Mouse (Mus musculus) neutrophil, adult 5-6 weeks (primary cell): ENCODE results near the gene Urb1. TPM values are rescaled to one million over a fixed set of nuclear protein-coding genes. Genes with fewer than 3 reads are reported as not detected.
"Not testable (repeated sequence)": the region's sequence is repeated elsewhere in the genome, so short reads cannot be mapped to it uniquely, and the experiment has no call there.

Experiments
- ATAC-seq: fragments of 151-379, 151-347 bp; 2 replicates; pipeline ENCODE4 v1.8.0; 2017; ENCODE audit warnings: mild to moderate bottlenecking, moderate TSS enrichment; ENCODE audit not compliant: insufficient number of reproducible peaks, poor library complexity, low FRiP score, severe bottlenecking; ENCODE audit errors: extremely low read depth
- total RNA-seq: library from RNA; stranded (forward); fragments of 200-1000 nt; gene quantifications from 2 replicates; pipeline ENCODE4 v1.2.3, GENCODE M21; 2017

Gene Urb1
- total RNA-seq, 1 experiment from 2014 or later = 11.6 TPM

DNA sequence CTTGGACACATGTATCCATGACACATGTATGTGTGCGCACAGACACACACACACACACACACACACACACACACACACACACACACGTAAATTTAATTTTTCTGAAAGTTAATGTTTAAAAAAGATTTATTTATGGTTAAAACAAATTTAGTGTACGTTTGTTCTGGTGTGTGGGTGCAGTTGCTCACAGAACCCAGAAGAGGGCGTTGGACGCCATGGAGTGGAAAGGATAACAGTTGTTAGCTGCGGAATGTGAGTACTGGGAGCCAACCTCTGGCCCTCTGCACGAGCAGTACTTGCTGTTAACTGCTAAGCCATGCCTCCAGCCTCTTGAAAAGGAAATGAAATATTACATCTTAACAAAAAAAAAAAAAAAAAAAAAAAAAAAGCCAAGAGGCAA, 16.2 kb upstream of the Urb1 start, which contains the start of gene Eva1c:
Gene Eva1c, plus strand, starts transcription at position 263 of the 400 bp plus-strand sequence.
- no peak for ATAC-seq

DNA sequence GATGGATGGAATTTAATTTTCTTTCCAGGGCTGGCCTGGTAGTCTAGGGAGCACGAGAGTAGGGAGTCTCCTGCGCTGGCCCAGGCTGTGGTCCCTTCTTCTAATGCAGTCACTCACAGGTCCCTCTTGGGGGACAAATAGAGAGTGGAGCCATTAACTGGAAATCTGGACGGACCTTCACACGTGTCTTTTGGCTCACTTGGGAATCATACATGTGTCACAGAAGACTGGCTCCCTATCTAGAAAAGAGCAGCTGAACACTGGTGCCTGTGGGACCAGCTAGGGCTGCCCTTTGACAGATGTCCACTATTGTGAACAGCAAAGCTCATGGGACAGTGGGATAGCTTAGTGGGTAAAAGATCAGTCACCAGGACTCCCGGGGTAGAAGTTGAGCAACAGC, 15.8 kb upstream of the Urb1 start:
- no peak for ATAC-seq

DNA sequence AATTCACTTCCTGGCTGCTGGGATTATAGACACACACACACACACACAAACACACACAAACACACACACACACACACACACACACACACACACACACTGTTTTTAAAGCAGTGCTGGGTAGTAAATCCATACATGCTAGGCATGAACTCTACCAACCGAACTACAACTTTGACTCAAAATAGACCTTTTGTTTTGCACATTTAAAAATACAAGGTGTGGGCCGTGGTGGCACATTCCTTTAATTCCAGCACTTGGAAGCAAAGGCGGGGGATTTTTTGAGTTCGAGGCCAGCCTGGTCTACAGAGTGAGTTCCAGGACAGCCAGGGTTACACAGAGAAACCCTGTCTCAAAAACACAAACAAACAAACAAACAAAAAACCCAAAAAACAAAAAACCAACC, 13.8 kb upstream of the Urb1 start:
- not testable (repeated sequence) for ATAC-seq

DNA sequence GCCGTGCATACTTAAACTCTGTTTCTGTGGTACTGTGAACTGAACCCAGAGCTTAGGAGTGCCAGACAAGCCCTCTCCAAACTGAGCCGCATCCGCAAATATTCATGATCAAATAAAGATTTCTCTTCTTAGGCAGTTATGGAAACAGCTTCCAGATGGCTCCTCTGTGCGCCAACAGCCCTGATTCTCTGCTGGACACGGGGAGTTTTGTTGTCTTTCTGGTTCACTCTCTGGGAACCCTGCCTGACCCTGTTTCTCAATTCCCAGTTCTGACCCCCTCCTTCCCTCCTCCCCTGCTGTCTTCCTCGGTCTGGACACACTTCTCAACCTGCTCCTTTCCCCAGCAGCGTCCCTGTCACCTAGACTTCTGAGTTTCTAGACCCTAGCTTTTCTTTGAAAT, 12.8 kb upstream of the Urb1 start:
- ATAC-seq = 0 out of 2 replicates have a peak, but pooled peaks have one; percentile 1

DNA sequence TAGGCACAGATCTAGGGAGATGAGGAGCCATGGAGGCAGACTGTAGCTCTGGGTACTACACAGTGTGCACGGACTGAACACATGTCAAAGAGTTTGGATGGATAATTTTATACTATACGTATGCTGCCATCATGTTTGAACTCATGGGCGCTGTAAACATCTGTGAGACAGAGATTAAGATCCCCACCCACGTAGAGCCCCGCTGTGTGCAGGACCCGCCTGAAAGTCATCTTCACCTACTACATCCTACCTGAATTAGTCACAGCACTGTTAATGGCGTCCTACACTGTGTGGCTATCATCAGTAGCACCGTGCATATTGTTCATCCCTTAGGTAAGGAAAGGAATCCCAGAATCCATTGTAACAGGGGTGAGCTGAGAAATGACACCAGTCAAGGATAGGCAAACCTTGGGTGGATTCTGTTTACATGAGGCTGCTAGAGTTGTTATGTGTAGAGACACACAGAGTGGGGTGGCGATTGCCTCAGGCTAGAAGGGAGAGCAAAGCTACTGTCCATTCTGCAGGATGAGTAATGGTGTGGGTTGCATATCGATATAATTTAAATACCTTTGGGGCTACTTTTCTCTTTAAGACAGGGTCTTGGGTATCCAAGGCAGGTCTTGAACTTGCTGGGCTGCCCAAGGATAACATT, 12.2 kb upstream of the Urb1 start:
- no peak for ATAC-seq

DNA sequence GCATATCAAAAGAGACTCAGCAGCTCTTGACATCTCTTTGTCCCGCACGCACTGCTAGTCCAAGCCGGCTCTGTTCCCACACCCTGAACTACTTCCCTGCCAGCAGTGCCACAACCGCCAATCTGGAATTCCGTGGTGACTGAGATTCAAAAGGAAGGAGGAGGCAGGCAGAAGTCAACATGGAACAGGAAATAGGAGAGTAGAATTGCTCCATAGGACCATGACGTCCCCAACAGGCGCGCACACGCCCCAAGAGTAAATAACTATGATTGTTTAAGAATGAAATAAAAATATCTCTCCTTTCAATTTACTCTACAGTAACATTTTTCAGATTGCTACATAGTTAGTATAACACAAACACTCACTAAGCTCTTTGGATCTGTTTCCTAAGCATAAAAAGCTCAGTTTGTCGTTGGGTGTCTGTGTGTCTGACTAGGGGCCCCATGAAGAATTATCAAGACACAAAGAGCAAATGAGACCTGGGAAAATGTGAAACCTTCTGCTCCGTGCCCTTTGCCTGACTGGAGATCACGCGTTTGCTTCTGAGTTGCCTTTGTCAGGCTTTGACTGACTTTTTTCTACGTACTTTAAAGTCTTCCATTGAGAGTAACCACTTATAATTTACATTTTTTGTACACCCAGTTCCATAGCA, 11.0 kb upstream of the Urb1 start:
- no peak for ATAC-seq

DNA sequence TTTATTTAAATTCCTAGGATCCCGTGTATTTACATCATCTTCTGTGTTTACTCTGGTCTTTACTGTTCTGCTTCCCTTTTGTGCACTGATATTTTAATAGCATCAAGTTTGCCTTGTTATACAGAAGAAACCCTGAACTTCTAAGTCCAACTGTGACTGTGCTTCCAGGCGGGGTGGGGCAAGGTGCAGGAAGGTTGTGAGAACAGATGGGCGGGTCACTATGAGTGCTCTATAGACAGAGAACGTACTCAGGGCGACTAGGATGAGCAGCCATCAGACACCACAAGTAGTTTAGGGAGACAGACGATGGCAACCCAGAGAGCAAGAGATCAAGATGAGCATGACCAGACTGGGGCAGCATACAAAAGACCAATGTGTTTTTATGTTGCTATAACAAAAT, 10.1 kb upstream of the Urb1 start:
- ATAC-seq = no peak

DNA sequence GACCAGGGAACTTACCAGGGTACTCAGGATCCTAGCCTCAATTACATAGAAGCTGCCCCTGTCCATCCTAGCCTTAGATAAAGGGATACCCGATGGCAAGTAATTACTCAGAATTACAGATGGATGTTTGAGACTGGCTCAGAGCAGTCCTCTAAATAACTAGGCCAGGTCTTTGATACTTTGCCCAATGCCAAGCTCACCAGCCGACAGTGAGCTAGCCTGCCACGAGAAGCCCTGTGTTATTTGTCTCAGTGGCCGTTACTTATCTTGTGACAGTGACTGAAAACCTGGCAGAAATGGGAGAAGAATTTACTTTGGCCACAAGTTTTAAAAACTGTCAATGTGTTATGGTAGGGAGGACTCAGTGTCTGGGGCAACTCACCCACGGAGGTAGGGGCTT, 1.9 kb upstream of the Urb1 start:
- ATAC-seq = no peak

DNA sequence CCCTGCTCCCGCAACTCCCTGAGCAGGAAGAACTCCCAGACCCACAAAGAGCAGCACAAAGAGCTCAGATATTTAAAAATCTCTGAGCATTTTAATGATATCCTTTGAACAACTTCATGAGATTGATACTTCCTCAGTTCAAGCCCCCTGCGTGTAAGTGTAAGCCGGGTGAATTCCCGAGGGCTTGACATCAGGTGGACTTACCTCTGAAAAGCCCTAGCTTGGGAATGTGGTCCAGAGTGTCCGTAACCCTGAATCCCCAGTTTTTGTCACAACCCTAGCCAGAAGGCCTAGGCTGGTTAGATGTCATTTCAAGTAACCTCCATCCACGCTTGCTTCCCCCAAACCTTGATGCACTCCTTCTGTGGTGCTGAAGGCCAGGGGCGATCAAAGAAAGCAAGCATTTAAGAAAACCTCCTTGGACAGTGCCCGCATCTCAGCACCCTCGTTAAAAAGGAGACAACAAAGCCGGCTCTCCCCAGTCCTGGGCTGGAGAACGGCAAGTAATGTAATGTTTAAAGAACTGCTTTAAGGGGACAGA, 573 bp upstream of the Urb1 start:
- no peak for ATAC-seq

DNA sequence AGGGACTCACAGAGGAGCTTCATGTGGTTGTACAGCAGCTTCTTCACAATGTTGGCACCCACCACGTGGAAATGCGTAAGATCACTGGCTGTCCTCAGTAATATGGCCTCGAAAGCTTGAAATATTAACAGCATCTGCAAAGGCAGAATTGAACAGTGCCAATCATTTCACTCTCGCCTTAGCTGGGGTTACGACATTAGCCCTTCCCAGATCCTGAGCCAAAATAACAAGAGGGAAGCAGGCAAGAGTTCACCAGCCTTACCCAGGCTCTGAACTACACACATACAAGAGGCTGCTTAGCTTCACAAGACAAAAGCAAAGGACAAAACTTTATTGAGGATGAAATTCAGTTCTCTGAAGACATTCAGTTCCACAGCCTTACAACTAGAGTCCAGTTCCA, 5.7 kb downstream of the Urb1 start:
- no peak for ATAC-seq

DNA sequence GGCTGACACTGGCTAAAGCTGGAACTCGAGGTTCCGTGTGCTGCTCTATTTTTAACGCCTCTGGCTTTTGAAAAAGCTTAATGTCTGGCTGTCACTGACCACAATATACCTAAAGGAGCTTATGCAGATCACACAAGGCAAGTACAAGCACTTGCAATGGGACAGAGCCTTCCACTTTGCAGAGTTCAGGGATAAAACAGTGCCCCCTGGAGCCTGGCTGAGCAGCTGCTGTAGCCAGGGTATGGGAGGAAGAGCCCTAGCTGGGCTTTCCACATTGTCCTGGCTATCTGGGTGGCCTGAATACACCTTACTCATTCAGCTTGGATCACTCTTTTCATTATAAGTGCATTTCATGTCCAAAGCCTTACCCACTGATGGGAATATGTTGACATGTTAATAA, 8.3 kb downstream of the Urb1 start:
- no peak for ATAC-seq

DNA sequence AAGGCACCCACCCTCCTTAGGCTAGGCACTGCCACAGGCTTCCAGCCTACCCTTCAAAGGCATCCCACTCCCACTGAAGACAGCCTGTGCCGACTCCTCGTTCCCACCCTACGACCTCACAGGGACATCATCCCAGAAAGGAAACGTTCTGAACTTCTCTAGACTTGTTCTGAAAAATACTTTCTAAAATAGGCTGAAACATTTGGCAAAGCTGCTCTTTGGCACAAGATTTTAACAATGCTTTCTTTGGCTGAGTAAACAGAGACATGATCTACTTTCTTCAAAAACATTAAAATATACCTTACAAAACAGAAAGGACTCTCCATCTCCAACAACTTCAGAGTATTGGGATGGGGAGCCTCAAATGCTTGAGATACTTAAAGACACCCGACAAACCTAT, 9.0 kb downstream of the Urb1 start:
- ATAC-seq = no peak

DNA sequence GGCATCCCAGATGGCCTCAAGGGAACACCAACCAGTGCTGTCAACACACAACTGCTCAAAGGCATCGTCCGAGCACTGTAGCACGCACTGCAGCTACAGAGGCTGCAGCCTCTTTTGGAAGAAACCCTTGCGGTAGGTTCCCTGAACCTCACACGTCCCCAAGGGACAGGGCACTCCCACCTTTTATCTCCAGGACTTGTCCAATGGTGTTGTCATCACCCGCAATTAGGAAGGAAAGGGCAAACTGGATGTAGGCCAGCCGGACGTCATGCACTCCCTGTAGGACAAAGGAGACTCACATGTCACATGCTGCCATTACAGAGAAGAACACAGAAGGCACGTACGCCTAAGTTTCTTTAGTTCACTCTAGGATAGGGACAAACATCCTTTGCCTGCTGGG, 10.4 kb downstream of the Urb1 start:
- no peak for ATAC-seq

DNA sequence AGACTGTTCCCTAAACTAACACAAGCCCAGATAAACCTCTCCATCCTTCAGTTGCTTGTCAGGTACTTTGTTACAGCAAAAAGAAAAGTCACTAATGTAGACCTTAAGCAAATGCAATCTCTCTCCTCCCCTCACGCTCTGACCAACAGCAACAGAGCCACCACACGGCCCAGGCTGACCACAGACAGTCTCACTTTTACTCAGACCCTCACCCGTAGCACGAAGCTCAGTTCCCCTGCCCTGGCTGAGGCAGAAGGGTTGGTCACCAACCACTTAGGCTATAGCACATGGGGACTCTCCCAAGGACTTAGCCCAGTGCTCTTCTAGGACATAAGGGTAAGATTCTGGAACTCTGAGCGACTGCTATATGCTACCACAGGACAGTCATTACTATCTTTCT, 11.4 kb downstream of the Urb1 start:
- ATAC-seq = no peak

DNA sequence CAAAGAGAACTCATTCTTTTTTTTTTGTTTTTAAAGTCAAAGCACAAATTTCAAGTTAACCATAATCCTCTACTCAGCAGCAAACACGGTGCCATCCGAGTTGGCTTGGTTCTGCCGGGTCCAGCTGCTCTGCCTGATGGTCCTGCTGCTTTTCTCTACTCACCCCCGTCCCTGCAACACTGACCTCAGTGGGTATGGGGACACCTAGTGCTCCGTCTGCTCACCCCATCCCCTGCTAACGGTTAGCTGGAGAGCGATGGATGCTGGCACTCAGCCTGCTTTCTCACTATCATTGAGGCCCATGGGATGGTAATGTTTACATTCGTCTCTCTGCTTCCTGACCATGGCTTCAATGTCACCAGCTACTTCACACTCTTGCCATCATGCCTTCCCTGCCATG, 11.8 kb downstream of the Urb1 start:
- no peak for ATAC-seq

DNA sequence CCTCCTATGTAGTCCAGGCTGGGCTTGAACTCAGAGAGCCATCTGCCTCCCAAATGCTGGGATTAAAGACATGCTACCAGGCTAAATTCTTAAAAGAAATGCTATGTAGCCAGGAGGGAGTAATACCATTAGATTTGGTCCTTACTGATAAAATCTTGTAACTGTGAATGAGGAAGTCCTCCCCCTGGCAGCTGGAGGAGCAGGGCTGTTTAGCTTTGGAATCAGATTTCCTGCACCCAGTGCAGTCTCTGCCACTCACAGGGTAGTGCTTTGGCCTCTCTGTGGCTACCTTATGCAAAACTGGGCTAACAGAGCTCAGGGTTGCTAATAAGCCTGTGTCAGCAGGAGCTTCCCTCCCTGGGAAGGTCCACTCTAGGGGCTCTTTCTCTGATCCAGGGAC, 15.5 kb downstream of the Urb1 start:
- ATAC-seq = no peak

DNA sequence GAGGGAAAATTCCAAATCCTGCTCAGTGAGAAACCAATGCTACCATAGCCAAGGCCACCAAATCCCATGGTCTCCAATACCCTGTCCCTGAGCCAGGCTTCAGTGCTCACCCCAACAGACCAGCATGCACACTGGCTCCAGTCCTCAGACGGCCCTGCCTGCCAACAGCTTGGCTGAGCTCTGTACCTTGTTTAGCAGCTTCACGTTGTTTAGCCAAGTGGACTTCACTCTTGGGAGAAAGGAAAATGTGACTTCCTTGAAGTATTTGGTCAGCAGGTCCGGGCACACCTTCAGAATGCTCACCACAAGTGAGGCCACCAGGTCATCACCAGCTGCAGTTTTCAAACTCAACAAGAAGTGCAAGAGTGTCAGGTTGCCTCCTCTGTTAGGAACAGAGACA, 17.7 kb downstream of the Urb1 start:
- no peak for ATAC-seq

DNA sequence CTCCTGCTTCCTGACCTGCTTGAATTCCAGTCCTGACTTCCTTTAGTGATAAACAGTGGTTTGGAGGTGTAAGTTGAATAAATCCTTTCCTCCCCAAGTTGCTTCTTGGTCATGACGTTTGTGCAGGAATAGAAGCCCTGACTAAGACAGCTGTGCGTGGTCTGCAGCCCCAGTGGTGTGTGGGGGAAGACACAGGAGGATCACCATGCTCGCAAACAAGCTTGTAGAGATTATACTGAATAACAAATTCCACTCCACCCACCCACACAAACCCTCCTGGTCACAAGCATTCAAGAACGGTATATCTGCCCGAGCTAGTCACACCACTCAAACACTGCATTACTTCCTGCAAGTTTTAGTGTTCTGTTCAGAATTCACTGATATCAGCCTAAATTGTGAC, 18.1 kb downstream of the Urb1 start:
- ATAC-seq = no peak

DNA sequence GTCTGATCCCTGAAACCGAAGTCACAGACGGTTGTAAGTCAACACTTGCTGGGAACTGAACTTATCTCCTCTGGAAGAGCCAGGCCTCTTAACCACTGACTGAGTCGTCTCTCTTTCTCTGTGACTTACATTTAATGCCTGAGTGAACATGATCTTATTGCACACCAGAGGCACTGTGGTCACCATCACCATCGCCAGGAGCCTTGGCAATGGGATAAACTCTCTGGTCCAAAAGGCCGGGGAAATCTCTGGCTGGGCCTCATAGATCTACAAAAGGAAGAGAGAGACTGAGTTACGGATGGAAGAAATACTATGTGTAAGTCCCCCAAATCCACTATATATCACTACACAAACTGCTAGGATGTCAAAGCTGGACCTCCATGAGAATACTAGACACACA, 19.3 kb downstream of the Urb1 start:
- ATAC-seq = no peak

DNA sequence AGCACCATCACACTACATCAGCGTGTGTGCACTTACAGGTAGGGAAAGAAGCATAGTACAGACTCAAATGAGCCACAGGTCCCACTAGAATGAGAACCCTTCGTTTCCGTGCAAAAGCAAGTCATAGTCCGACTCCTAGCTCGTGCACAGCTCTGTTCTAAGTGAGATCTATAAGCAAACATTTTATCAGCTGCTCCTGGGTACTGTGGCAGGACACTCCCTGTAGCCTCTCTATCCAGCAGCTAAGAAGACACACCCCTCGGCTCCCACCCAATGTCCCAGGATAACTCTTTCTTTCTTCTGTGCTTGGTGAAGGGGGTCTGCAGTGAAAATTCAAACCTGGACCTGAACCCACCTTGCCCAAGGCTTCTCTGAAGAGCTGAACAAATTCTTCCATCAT, 21.6 kb downstream of the Urb1 start:
- no peak for ATAC-seq

DNA sequence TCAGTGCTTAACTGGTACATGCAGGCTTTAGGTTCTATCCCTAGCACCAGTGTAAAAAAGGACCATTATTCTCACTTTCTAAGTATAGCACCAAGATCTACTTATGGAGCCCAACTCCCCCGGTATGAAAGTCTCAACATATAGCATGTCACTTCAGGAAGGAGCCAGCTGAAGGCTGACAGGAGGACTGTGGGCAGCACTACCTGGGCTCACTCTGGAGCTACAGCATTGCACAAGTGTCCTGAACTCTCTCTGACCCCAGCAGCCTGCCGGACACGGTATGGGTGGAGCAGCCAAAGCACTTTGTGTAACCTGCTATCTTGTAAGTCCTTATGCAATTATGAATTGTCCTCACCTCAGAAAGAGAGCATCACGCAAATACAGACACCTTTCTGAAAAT, 25.0 kb downstream of the Urb1 start:
- no peak for ATAC-seq
